Mouse (Mus musculus) myocyte (in vitro differentiated cells): ENCODE results near the gene Trappc2.

Experiments used
- CEBPB ChIP-seq: IDR thresholded peaks from 2 replicates; pipeline ENCODE4 v1.6.1; 2011; ENCODE audit warnings: mild to moderate bottlenecking, moderate library complexity; ENCODE audit not compliant: poor library complexity, insufficient read depth, severe bottlenecking
- POLR2A ChIP-seq: IDR thresholded peaks from one replicate; pipeline ENCODE4 v1.6.1; 2011; ENCODE audit warnings: low read depth, mild to moderate bottlenecking, control low read depth, moderate library complexity; ENCODE audit not compliant: insufficient read length
- POLR2AphosphoS2 ChIP-seq: IDR thresholded peaks from one replicate; pipeline ENCODE4 v1.6.1; 2011; ENCODE audit warnings: low read depth, control low read depth; ENCODE audit not compliant: insufficient read length
- TCF12 ChIP-seq: IDR thresholded peaks from one replicate; pipeline ENCODE4 v1.6.1; 2011; ENCODE audit warnings: mild to moderate bottlenecking, control low read depth; ENCODE audit not compliant: poor library complexity, insufficient read depth, severe bottlenecking
- USF1 ChIP-seq: IDR thresholded peaks from one replicate; pipeline ENCODE4 v1.6.1; 2011; ENCODE audit warnings: low read depth, mild to moderate bottlenecking, control low read depth, moderate library complexity

GRCm38 (mm10) chrX:166440616-166441063 is 266 bp downstream of the Trappc2 start, which contains the start of gene Ofd1:
- peak; percentile 88 for TF ChIP-seq POLR2A
- TF ChIP-seq CEBPB, result no peak
- TF ChIP-seq USF1, result no peak
- no peak for TF ChIP-seq TCF12
- peak; percentile 64 for TF ChIP-seq POLR2AphosphoS2
